Mouse (Mus musculus): ENCODE measurements around the gene Kdelr3.

Kdelr3 gene

DNA sequence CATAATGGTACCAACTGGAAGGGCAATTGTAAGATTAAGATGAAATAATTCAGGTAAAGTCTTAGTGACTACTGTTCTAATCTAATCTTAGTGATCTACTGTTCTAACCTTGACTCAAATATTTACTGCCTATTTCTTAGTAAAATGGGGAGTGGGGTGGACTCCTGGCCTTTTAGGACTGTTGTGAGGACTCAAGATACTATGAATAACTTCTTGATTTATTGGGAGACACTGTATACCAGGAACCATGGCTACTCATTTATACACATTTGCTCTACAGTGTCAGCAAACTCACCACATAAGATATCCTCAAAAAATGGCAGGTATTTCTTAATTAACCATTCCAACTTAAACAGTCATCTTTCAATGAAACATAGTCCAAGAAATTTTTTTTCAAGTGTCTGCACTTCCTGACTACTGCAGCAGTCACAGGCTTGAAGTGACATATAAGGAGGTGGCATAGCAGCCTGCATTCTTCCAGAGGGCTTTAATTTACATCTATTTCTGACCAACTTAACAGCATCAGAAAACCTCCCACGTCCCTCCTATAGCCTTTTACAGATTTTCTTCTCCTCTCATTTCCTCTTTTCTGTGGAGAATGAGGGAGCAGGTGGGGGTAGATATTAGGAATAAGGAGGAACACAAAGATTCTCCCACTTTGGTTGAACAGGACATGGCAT, 59.5 kb downstream of the Kdelr3 start:
- no peak for DNase-seq (ENCODE audit: low spot score in 2 of 2)

DNA sequence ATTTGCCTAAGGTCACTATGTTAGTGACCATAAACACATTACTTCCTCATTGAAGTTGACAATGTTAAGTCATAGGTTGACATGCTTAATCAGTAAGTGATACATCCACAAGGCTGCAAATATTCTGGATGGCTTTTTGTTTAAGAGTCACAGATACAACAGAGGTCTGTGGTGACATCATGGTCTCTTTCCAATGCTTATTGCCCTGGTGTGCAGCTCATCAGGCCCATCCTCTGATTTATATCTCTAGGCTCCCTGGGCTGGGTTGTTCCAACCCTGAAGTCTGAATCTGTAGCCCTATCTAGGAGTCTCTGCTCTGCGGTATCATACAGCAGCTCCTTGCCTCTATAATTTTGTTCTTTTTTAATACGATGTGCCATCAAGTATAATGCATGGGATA, 60.7 kb downstream of the Kdelr3 start:
- no peak for DNase-seq (ENCODE audit: low spot score in 2 of 2)
